Mouse (Mus musculus): ENCODE results near the gene Ntm. TPM values are rescaled to one million over a fixed set of nuclear protein-coding genes. Genes with fewer than 3 reads are reported as not detected.

Ntm gene
- polyA plus RNA-seq, 1 experiment from 2014 or later: 22.6 TPM

GRCm38 (mm10) chr9:29088657-29089056 lies 874.3 kb downstream of the Ntm start:
- H3K4me2 ChIP-seq (ENCODE audit: low read depth): no peak overlapping the region
- no peaks in the 10 kb centered on the region for H3K36me3 ChIP-seq (ENCODE audit: control insufficient read depth, insufficient read depth, low read length)
- no peaks in the 10 kb centered on the region for H3K27me3 ChIP-seq (ENCODE audit: control insufficient read depth, insufficient read depth, low read length)
- H3K27ac ChIP-seq (ENCODE audit: low read depth, low read length): no peak overlapping the region
- no peak overlapping the region for H3K4me3 ChIP-seq (ENCODE audit: low read depth, low read length)
- 55% methylated on average over 5 of the region's 5 CpGs for WGBS
- DNase-seq (ENCODE audit: low spot score) (no peak), ATAC-seq (ENCODE audit: insufficient read depth, low FRiP score, low TSS enrichment) (no peak)
- H3K9ac ChIP-seq (ENCODE audit: low read length): no peak overlapping the region
- no peaks in the 10 kb centered on the region for H3K4me1 ChIP-seq (ENCODE audit: control insufficient read depth, insufficient read depth, low read length)
- no peaks in the 10 kb centered on the region for H3K9me3 ChIP-seq (ENCODE audit: control insufficient read depth, low read length)

- 65% methylated on average over 4 of the region's 4 CpGs for WGBS
- DNase-seq (ENCODE audit: low spot score): no peak
- H3K9me3 ChIP-seq (ENCODE audit: control insufficient read depth, low read length): no peaks in the 10 kb centered on the region
- H3K9ac ChIP-seq (ENCODE audit: low read length): no peak overlapping the region
- H3K4me2 ChIP-seq (ENCODE audit: low read depth): no peak overlapping the region
- H3K27ac ChIP-seq (ENCODE audit: low read depth, low read length): no peak overlapping the region
- H3K27me3 ChIP-seq (ENCODE audit: control insufficient read depth, insufficient read depth, low read length): no peaks in the 10 kb centered on the region
- H3K36me3 ChIP-seq (ENCODE audit: control insufficient read depth, insufficient read depth, low read length): no peaks in the 10 kb centered on the region
- H3K4me1 ChIP-seq (ENCODE audit: control insufficient read depth, insufficient read depth, low read length): no peaks in the 10 kb centered on the region
- no peak for ATAC-seq (ENCODE audit: insufficient read depth, low FRiP score, low TSS enrichment)
- no peak overlapping the region for H3K4me3 ChIP-seq (ENCODE audit: low read depth, low read length)
These were observed 875.3 kb downstream of the Ntm start for GRCm38 (mm10) chr9:29087656-29088055.

GRCm38 (mm10) chr9:29087171-29087570 lies 875.8 kb downstream of the Ntm start:
- no peaks in the 10 kb centered on the region for H3K9me3 ChIP-seq (ENCODE audit: control insufficient read depth, low read length)
- H3K27ac ChIP-seq (ENCODE audit: low read depth, low read length): no peak overlapping the region
- ATAC-seq (ENCODE audit: insufficient read depth, low FRiP score, low TSS enrichment) (no peak), DNase-seq (ENCODE audit: low spot score) (no peak)
- no peaks in the 10 kb centered on the region for H3K36me3 ChIP-seq (ENCODE audit: control insufficient read depth, insufficient read depth, low read length)
- no peak overlapping the region for H3K4me3 ChIP-seq (ENCODE audit: low read depth, low read length)
- H3K4me1 ChIP-seq (ENCODE audit: control insufficient read depth, insufficient read depth, low read length): no peaks in the 10 kb centered on the region
- no peaks in the 10 kb centered on the region for H3K27me3 ChIP-seq (ENCODE audit: control insufficient read depth, insufficient read depth, low read length)
- no peak overlapping the region for H3K4me2 ChIP-seq (ENCODE audit: low read depth)
- no peak overlapping the region for H3K9ac ChIP-seq (ENCODE audit: low read length)

- ATAC-seq (ENCODE audit: insufficient read depth, low FRiP score, low TSS enrichment) (no peak), DNase-seq (ENCODE audit: low spot score) (no peak)
- no peaks in the 10 kb centered on the region for H3K9me3 ChIP-seq (ENCODE audit: control insufficient read depth, low read length)
- 86% methylated on average over 5 of the region's 5 CpGs for WGBS
- no peak overlapping the region for H3K4me3 ChIP-seq (ENCODE audit: low read depth, low read length)
- H3K9ac ChIP-seq (ENCODE audit: low read length): no peak overlapping the region
- no peaks in the 10 kb centered on the region for H3K27me3 ChIP-seq (ENCODE audit: control insufficient read depth, insufficient read depth, low read length)
- no peak overlapping the region for H3K27ac ChIP-seq (ENCODE audit: low read depth, low read length)
- H3K36me3 ChIP-seq (ENCODE audit: control insufficient read depth, insufficient read depth, low read length): no peaks in the 10 kb centered on the region
- no peak overlapping the region for H3K4me2 ChIP-seq (ENCODE audit: low read depth)
- H3K4me1 ChIP-seq (ENCODE audit: control insufficient read depth, insufficient read depth, low read length): no peaks in the 10 kb centered on the region
These were observed 886.9 kb downstream of the Ntm start for GRCm38 (mm10) chr9:29075924-29076577.

GRCm38 (mm10) chr9:29075243-29075642 lies 887.7 kb downstream of the Ntm start:
- no peak for ATAC-seq (ENCODE audit: insufficient read depth, low FRiP score, low TSS enrichment)
- no peaks in the 10 kb centered on the region for H3K9me3 ChIP-seq (ENCODE audit: control insufficient read depth, low read length)
- H3K4me2 ChIP-seq (ENCODE audit: low read depth): no peak overlapping the region
- no peak overlapping the region for H3K9ac ChIP-seq (ENCODE audit: low read length)
- H3K4me1 ChIP-seq (ENCODE audit: control insufficient read depth, insufficient read depth, low read length): no peaks in the 10 kb centered on the region
- H3K27me3 ChIP-seq (ENCODE audit: control insufficient read depth, insufficient read depth, low read length): no peaks in the 10 kb centered on the region
- no peak for DNase-seq (ENCODE audit: low spot score)
- 82% methylated on average over 2 of the region's 2 CpGs for WGBS
- no peak overlapping the region for H3K4me3 ChIP-seq (ENCODE audit: low read depth, low read length)
- H3K36me3 ChIP-seq (ENCODE audit: control insufficient read depth, insufficient read depth, low read length): no peaks in the 10 kb centered on the region
- no peak overlapping the region for H3K27ac ChIP-seq (ENCODE audit: low read depth, low read length)

GRCm38 (mm10) chr9:29074494-29074893 lies 888.4 kb downstream of the Ntm start:
- H3K36me3 ChIP-seq (ENCODE audit: control insufficient read depth, insufficient read depth, low read length): no peaks in the 10 kb centered on the region
- no peak for DNase-seq (ENCODE audit: low spot score)
- no peak overlapping the region for H3K4me3 ChIP-seq (ENCODE audit: low read depth, low read length)
- H3K27ac ChIP-seq (ENCODE audit: low read depth, low read length): no peak overlapping the region
- no peak overlapping the region for H3K9ac ChIP-seq (ENCODE audit: low read length)
- H3K4me2 ChIP-seq (ENCODE audit: low read depth): no peak overlapping the region
- WGBS: 55% methylated on average over 2 of the region's 2 CpGs
- H3K9me3 ChIP-seq (ENCODE audit: control insufficient read depth, low read length): no peaks in the 10 kb centered on the region
- no peaks in the 10 kb centered on the region for H3K27me3 ChIP-seq (ENCODE audit: control insufficient read depth, insufficient read depth, low read length)
- H3K4me1 ChIP-seq (ENCODE audit: control insufficient read depth, insufficient read depth, low read length): no peaks in the 10 kb centered on the region
- no peak for ATAC-seq (ENCODE audit: insufficient read depth, low FRiP score, low TSS enrichment)

GRCm38 (mm10) chr9:29071997-29072396 lies 890.9 kb downstream of the Ntm start:
- no peak for DNase-seq (ENCODE audit: low spot score)
- H3K4me3 ChIP-seq (ENCODE audit: low read depth, low read length): no peak overlapping the region
- no peaks in the 10 kb centered on the region for H3K9me3 ChIP-seq (ENCODE audit: control insufficient read depth, low read length)
- H3K36me3 ChIP-seq (ENCODE audit: control insufficient read depth, insufficient read depth, low read length): no peaks in the 10 kb centered on the region
- no peak overlapping the region for H3K4me2 ChIP-seq (ENCODE audit: low read depth)
- H3K9ac ChIP-seq (ENCODE audit: low read length): no peak overlapping the region
- no peak for ATAC-seq (ENCODE audit: insufficient read depth, low FRiP score, low TSS enrichment)
- H3K27me3 ChIP-seq (ENCODE audit: control insufficient read depth, insufficient read depth, low read length): no peaks in the 10 kb centered on the region
- no peak overlapping the region for H3K27ac ChIP-seq (ENCODE audit: low read depth, low read length)
- H3K4me1 ChIP-seq (ENCODE audit: control insufficient read depth, insufficient read depth, low read length): no peaks in the 10 kb centered on the region
- 76% methylated on average over 1 of the region's 1 CpGs for WGBS

GRCm38 (mm10) chr9:29067572-29067971 lies 895.4 kb downstream of the Ntm start:
- DNase-seq (ENCODE audit: low spot score): no peak
- Histone ChIP-seq H3K4me3 (ENCODE audit: low read depth, low read length) (no peak overlapping the region), H3K36me3 (ENCODE audit: control insufficient read depth, insufficient read depth, low read length) (no peaks in the 10 kb centered on the region), H3K4me2 (ENCODE audit: low read depth) (no peak overlapping the region), H3K4me1 (ENCODE audit: control insufficient read depth, insufficient read depth, low read length) (no peaks in the 10 kb centered on the region), H3K27me3 (ENCODE audit: control insufficient read depth, insufficient read depth, low read length) (no peaks in the 10 kb centered on the region), H3K9me3 (ENCODE audit: control insufficient read depth, low read length) (no peaks in the 10 kb centered on the region), H3K27ac (ENCODE audit: low read depth, low read length) (no peak overlapping the region), H3K9ac (ENCODE audit: low read length) (no peak overlapping the region)
- ATAC-seq (ENCODE audit: insufficient read depth, low FRiP score, low TSS enrichment): no peak
- WGBS: 78% methylated on average over 5 of the region's 5 CpGs

- Histone ChIP-seq H3K36me3 (ENCODE audit: control insufficient read depth, insufficient read depth, low read length) (no peaks in the 10 kb centered on the region), H3K27me3 (ENCODE audit: control insufficient read depth, insufficient read depth, low read length) (no peaks in the 10 kb centered on the region), H3K9me3 (ENCODE audit: control insufficient read depth, low read length) (no peaks in the 10 kb centered on the region), H3K4me3 (ENCODE audit: low read depth, low read length) (no peak overlapping the region), H3K4me1 (ENCODE audit: control insufficient read depth, insufficient read depth, low read length) (no peaks in the 10 kb centered on the region; the same call in 1 of the 2 replicates), H3K9ac (ENCODE audit: low read length) (no peak overlapping the region), H3K4me2 (ENCODE audit: low read depth) (no peak overlapping the region), H3K27ac (ENCODE audit: low read depth, low read length) (no peak overlapping the region)
- DNase-seq (ENCODE audit: low spot score): no peak
- no peak for ATAC-seq (ENCODE audit: insufficient read depth, low FRiP score, low TSS enrichment)
- 67% methylated on average over 6 of the region's 6 CpGs for WGBS
These were observed 902.6 kb downstream of the Ntm start for GRCm38 (mm10) chr9:29060293-29060692.
